Mouse (Mus musculus): ENCODE data around the gene Gm5485. TPM values are rescaled to one million over a fixed set of nuclear protein-coding genes. Genes with fewer than 3 reads are reported as not detected.

The Gm5485 gene
- total RNA-seq, 1 experiment = not detected

DNA sequence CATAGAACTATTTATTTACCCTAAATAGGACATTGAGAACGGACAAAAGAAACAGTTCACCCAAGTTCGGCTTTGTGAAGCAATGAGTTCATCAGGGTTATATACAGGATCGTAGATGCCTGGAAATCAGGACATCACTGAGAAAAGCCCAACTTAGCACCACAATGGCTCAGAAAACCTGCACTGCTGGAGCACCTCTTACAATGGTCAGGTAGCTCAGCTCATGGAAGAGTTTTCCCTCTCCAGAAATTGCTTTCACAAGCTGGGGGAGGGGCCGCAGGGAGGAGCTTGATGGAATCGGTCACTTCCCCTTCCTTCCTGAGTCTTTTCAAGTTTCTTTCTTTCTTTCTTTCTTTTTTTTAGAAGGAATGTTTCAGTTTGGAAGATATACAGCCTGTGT is 56.5 kb downstream of the Gm5485 start:
- in situ Hi-C loops (cut with MboI; ENCODE audit: low sequenced_read_pairs in 2 of 2, unreplicated experiment in 2 of 2) = no loop called here
- Histone ChIP-seq H3K27ac (ENCODE audit: insufficient read depth, low read depth, low read length, poor library complexity, severe bottlenecking) (no peak overlapping the region), H3K9ac (ENCODE audit: insufficient read depth, low read depth, low read length, poor library complexity, severe bottlenecking) (no peak overlapping the region), H3K9me3 (ENCODE audit: control insufficient read depth, insufficient read depth, low read depth, low read length) (no peaks in the 10 kb centered on the region), H3K4me1 (ENCODE audit: control insufficient read depth in 2 of 2, insufficient read depth in 2 of 2, low read length in 2 of 2, poor library complexity in 1 of 2) (peaks cover 0 to 3% of the 10 kb centered on the region in 2 experiments; a peak in 1 of 4 replicates), H3K4me3 (ENCODE audit: insufficient read depth in 1 of 2, low read depth in 1 of 2, low read length in 2 of 2, poor library complexity in 1 of 2, severe bottlenecking in 1 of 2) (peak overlapping the region in 1 of 2 experiments; percentile 0; a peak in 1 of 4 replicates), H3K36me3 (ENCODE audit: control insufficient read depth, insufficient read depth, low read length, poor library complexity, severe bottlenecking) (no peaks in the 10 kb centered on the region)
- DNase-seq (ENCODE audit: low read depth, low spot score) = peak; percentile 22
- TF ChIP-seq HCFC1 (IDR thresholded peaks at IDR 0.05; ENCODE audit: borderline replicate concordance, insufficient read depth, low read length) (no peak), ZNF384 (IDR thresholded peaks at IDR 0.05; ENCODE audit: low read depth, low read length) (0 out of 2 replicates have a peak, but pooled peaks have one; percentile 23), MAFK (IDR thresholded peaks at IDR 0.05; ENCODE audit: insufficient read depth, low read depth, low read length) (no peak)

Other genes with a start within 250 kb of the Gm5485 start
- gene Dppa4, start 128.7 kb downstream of the Gm5485 start, total RNA-seq (2012; rRNA removed) = 150 and 179 TPM in 2 replicates
- gene Dppa2, start 108.5 kb downstream of the Gm5485 start, total RNA-seq (2012; rRNA removed) = 45.2 and 74.0 TPM in 2 replicates
- 45.5 and 51.4 TPM in 2 replicates for gene Morc1, start 18.8 kb upstream of the Gm5485 start, total RNA-seq (2012; rRNA removed)